Mouse (Mus musculus): ENCODE measurements at regions not wholly inside any gene's neighbourhood (a gene's known extent, or its start where the extent isn't known, plus 50 kb on each side); places are given as distances from the start of the nearest gene placed in this dataset.

GRCm38 (mm10) chr7:74876667-74877066 lies 322.1 kb upstream of the Slco3a1 start:
- DNase-seq, result peak; percentile 17 to 40

- DNase-seq, result no peak
These were observed 315.7 kb upstream of the Slco3a1 start for GRCm38 (mm10) chr7:74870250-74870649.

- peak; percentile 2 to 5 for DNase-seq
These were observed 308.1 kb upstream of the Slco3a1 start for GRCm38 (mm10) chr7:74862727-74863126.

- DNase-seq, result no peak
These were observed 289.8 kb upstream of the Slco3a1 start for GRCm38 (mm10) chr7:74844306-74844929.

GRCm38 (mm10) chr7:74823286-74823685 lies 268.7 kb upstream of the Slco3a1 start:
- no peak for DNase-seq

- DNase-seq, result no peak
These were observed 238.7 kb upstream of the Slco3a1 start for GRCm38 (mm10) chr7:74793241-74793640.

GRCm38 (mm10) chr7:74788696-74789095 lies 234.1 kb upstream of the Slco3a1 start:
- DNase-seq, result no peak

GRCm38 (mm10) chr7:74771435-74772406 lies 217.1 kb upstream of the Slco3a1 start:
- no peak for DNase-seq

- peak in 1 of 2 experiments; percentile 1 for DNase-seq
These were observed 212.0 kb upstream of the Slco3a1 start for GRCm38 (mm10) chr7:74766550-74766949.

- DNase-seq, result no peak
These were observed 202.9 kb upstream of the Slco3a1 start for GRCm38 (mm10) chr7:74757469-74757868.

GRCm38 (mm10) chr7:74747704-74748103 lies 193.1 kb upstream of the Slco3a1 start:
- no peak for DNase-seq

GRCm38 (mm10) chr7:74734941-74735340 lies 180.4 kb upstream of the Slco3a1 start:
- DNase-seq, result peak; percentile 14 to 21

GRCm38 (mm10) chr7:74726324-74726991 lies 171.9 kb upstream of the Slco3a1 start:
- DNase-seq, result no peak

- DNase-seq, result peak; percentile 33 to 41
These were observed 164.7 kb upstream of the Slco3a1 start for GRCm38 (mm10) chr7:74719321-74719720.

GRCm38 (mm10) chr7:74709993-74710581 lies 155.5 kb upstream of the Slco3a1 start:
- no peak for DNase-seq

- peak; percentile 20 to 30 for DNase-seq
These were observed 154.4 kb upstream of the Slco3a1 start for GRCm38 (mm10) chr7:74709006-74709405.

- no peak for DNase-seq
These were observed 149.0 kb upstream of the Slco3a1 start for GRCm38 (mm10) chr7:74703533-74703932.

- no peak for DNase-seq
These were observed 143.3 kb upstream of the Slco3a1 start for GRCm38 (mm10) chr7:74697794-74698354.

- DNase-seq, result no peak
These were observed 141.7 kb upstream of the Slco3a1 start for GRCm38 (mm10) chr7:74696286-74696685.

GRCm38 (mm10) chr7:74693049-74693448 lies 138.5 kb upstream of the Slco3a1 start:
- DNase-seq, result no peak

- no peak for DNase-seq
These were observed 136.1 kb upstream of the Slco3a1 start for GRCm38 (mm10) chr7:74690706-74691105.

- no peak for DNase-seq
These were observed 133.6 kb upstream of the Slco3a1 start for GRCm38 (mm10) chr7:74688116-74688702.
